Mouse (Mus musculus) heart, postnatal 36 days (tissue): Measurements from ENCODE around the gene Pcca. TPM values are rescaled to one million over a fixed set of nuclear protein-coding genes. Genes with fewer than 3 reads are reported as not detected.

ENCODE experiments used
- DNase-seq, 2 experiments: peaks; one replicate each; pipeline ENCODE4 v3.0.0; 2021 to 2022
- intact Hi-C: fragments of 180-260 bp; cut with DNase I; formaldehyde crosslinking; loops from one replicate; pipeline ENCODE4 v1.15.1; 2025
- total RNA-seq, 2 experiments: library from RNA; stranded (reverse); gene quantifications; 2 replicates each; pipeline ENCODE4 v1.2.3; 2021

Pcca gene
- 10 to 100 TPM; 89.7 to 93.4 TPM for total RNA-seq

DNA sequence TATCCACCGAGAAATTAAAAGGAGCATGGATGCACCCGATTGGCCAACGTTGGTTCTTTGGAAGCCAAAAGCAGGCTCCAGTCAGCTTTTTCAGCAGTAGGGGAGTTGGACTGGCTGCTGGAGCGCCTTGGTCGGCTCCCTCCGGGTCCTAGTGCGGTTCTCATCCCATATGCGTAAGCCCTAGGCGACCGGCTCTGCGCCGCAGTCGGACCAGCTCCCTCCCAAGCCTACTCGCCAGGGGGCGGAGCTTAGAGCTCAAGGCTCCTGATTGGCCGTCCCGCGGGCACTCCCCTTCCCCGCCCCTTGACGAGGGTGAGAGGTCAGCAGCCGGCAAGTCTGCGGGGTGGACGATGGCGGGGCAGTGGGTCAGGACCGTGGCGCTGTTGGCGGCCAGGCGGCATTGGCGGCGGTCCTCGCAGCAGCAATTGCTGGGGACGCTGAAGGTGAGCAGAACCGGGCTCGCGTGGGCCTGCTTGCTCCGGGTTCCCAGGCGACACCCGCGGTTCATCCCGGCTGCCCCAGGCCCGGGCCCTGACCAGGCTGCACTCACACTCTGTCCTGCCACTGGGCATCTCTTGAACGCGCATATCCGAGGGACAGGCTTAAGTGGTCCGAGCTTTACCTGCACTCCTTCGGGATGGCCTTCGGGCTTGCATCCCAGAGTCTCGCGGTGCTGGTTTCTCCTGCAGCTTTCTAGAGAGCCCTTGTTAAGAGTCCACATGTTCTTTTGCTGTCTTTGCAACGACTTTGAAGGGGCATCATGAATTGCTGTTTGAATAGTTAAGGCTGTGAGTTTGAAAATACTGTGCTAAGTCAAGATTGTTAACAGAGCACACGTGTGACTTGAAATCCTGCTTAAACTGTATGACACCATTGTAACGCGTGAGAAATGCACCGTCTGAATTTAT, at the start of gene Pcca:
Gene Pcca, plus strand, starts transcription at position 308 of the 908 bp plus-strand sequence.
- peak; percentile 98 for DNase-seq
- intact Hi-C loops: loop anchor here (5.0 kb wide), 1 partner anchor 47 kb away; no protein-coding TSS in a partner anchor

DNA sequence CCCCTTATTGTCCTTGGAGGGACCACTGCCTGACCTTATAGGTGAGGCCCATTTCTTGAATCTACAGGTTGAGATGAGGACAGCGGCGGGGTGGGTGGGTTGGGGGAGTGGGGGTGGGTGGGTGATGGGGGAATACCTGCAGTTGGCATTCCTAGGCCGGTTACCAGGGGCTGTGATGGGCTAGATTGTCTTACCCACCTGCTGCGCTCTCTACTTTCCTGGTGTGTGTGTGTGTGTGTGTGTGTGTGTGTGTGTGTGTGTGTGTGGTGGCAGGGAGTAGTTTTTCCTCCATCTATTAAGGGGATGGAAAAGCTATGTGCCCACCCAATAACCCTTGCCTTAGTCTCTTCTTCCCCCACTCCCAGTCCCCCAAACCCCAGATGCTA, 49.7 kb upstream of the Pcca start:
- DNase-seq: no peak
- intact Hi-C loops: no loop called here

GRCm38 (mm10) chr14:122484844-122485551, 49.1 kb upstream of the Pcca start:
- no peak for DNase-seq
- intact Hi-C loops: loop anchor here (5.0 kb wide), 1 partner anchor 47 kb away; the partner anchor contains the start of gene Pcca

DNA sequence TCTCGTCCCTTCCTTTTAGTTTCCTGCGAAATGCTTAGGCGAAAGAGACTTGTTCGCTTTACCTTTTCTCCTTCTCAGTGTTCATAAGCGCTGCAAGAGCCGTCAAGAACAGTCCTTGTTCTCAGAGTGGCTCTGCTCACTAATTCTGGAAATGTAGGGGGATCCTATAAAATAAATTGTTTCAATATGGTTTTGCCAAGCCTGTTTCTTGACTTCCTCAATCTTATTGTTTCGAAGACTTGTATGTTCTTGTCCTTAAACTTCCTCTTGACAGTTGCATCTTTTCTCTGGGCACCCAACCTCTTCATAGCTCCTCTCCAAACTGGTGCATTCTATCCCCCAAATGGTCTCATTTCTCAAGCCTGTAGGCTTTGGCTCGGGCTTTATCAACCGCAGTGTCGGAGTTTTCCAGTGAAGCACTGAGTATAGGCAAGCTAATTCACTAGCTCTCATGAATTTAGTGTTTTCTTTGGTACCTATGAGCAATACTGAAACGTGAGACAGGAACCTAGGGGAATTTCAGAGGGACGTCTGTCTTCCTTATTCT, 48.4 kb upstream of the Pcca start:
- intact Hi-C loops: loop anchor here (5.0 kb wide), 1 partner anchor 47 kb away; the partner anchor contains the start of gene Pcca
- DNase-seq: no peak

DNA sequence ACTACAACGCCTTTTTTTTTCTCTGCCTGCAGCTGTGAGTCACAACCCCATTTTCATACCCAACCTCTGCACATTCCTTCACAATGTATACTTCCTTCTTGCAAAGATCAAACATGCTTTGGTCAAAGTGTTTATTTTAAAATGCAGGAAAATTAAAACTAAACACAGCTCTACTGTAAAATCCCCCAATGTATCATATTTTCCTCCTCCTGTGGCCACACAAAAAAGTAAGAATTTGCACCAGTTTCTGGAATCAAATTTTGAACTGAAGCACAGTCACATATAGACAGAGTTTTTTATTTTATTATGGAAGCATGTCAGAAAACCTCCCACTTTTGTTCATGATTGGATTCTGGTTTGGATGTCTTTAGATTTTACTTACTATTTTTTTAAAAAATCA, 47.5 kb upstream of the Pcca start:
- intact Hi-C loops: loop anchor here (5.0 kb wide), 1 partner anchor 46 kb away; the partner anchor contains the start of gene Pcca
- no peak for DNase-seq

GRCm38 (mm10) chr14:122487366-122487765, 46.8 kb upstream of the Pcca start:
- DNase-seq: peak in 1 of 2 experiments; percentile 10
- intact Hi-C loops: loop anchor here (5.0 kb wide), 1 partner anchor 45 kb away; the partner anchor contains the start of gene Pcca

GRCm38 (mm10) chr14:122489041-122489440, 45.1 kb upstream of the Pcca start:
- DNase-seq: peak in 1 of 2 experiments; percentile 40
- intact Hi-C loops: loop anchor here (2.0 to 5.0 kb wide), 2 partner anchors 14 to 43 kb away; partner anchors contain the start of genes Pcca and Zic2

DNA sequence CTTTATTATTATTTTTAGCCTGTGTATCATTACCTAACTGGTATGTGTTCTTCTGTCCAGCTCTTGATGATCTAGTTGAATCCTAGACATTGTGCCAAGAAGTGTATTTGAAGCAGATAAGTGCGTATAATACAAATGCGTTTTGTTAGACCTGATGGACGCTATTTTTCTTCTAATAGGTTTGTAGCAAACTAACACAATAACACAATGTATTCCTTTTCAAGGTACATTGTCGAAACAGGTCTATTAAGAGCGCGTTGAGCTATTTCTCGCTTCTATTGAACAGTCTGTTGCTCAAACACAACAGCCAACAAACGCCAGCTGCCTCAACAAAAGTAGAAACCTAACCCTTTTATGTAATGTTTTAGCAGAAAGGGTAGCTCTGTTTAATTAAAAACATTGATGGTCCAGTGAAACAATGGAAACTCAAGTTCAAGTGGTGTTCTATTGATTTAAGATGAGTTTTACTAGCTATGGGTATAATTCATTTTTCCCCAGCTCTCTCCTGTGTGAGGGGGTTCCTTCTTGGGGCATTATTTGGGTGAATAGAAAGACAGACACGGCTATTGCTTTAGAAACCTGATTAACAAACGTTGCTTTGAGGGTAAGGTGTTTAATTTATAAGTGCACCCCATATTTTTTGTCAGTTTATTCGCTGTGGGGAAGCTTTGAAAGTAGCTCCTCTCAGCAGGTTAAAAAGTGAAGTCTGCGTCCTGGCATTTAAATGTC, 44.3 kb upstream of the Pcca start:
- DNase-seq: peak in 1 of 2 experiments; percentile 7
- intact Hi-C loops: loop anchor here (2.0 to 5.0 kb wide), 3 partner anchors 15 to 387 kb away; partner anchors contain the start of genes Pcca and Zic2

GRCm38 (mm10) chr14:122490441-122491328, 43.4 kb upstream of the Pcca start, which contains the start of gene Gm10837:
Gene Gm10837, plus strand, starts transcription at chr14:122490586.
- intact Hi-C loops: loop anchor here (5.0 kb wide), 1 partner anchor 387 kb away; no protein-coding TSS in a partner anchor
- DNase-seq: peak in 1 of 2 experiments; percentile 6

- intact Hi-C loops: loop anchor here (5.0 kb wide), 1 partner anchor 386 kb away; no protein-coding TSS in a partner anchor
- no peak for DNase-seq
Observed at GRCm38 (mm10) chr14:122491521-122491920, 42.6 kb upstream of the Pcca start.

DNA sequence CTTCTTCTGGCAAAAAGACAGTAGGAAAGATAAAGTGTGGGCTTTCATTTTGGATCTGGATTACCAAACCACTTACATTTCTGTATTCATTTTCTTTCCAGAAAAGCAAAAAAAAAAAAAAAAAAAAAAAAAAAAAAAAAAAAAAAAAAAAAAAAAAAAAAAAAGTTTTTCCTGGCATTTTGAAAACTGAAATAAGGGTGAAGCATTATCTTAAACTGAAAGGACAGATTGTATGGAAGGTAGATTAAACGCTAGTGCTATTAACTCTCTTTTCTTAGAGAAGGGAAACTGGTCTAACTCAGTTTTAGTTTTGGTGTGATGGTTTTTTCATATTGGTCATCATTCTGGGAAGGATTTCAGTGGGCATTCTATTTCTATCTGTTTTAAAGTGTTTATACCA, 42.1 kb upstream of the Pcca start:
- intact Hi-C loops: loop anchor here (5.0 kb wide), 1 partner anchor 385 kb away; no protein-coding TSS in a partner anchor
- DNase-seq: no peak

GRCm38 (mm10) chr14:122509058-122509457, 25.1 kb upstream of the Pcca start:
- intact Hi-C loops: loop anchor here (1.0 kb wide), 1 partner anchor 367 kb away; no protein-coding TSS in a partner anchor
- DNase-seq: no peak

GRCm38 (mm10) chr14:122511519-122511918, 22.6 kb upstream of the Pcca start:
- intact Hi-C loops: loop anchor here (10.0 kb wide), 1 partner anchor 287 kb away; no protein-coding TSS in a partner anchor
- DNase-seq: no peak

- no peak for DNase-seq
- intact Hi-C loops: loop anchor here (10.0 kb wide), 1 partner anchor 289 kb away; no protein-coding TSS in a partner anchor
Observed at GRCm38 (mm10) chr14:122513511-122514036, 20.6 kb upstream of the Pcca start.

DNA sequence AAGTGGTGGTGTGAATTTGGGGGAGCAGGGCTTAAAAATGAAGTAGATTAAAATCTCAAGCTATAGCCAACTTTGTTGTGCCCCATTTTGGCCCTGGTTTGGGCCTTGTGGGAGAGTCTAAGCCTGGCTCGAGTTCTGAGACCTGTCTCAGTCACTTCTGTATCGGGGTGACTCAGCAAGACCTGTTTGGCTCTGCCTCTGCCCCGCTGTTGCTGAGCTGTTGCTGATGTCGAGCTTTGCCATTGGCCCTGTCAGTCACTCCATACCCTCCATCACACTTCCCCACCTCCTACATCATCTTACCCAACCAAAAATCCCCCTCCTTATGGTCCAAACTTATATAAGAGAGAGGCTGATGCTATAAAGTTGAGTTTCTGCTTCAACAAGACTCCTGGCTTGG, 5.6 kb upstream of the Pcca start:
- intact Hi-C loops: no loop called here
- DNase-seq: no peak

- intact Hi-C loops: no loop called here
- no peak for DNase-seq
Observed at GRCm38 (mm10) chr14:122535986-122536385, 1.9 kb downstream of the Pcca start.

DNA sequence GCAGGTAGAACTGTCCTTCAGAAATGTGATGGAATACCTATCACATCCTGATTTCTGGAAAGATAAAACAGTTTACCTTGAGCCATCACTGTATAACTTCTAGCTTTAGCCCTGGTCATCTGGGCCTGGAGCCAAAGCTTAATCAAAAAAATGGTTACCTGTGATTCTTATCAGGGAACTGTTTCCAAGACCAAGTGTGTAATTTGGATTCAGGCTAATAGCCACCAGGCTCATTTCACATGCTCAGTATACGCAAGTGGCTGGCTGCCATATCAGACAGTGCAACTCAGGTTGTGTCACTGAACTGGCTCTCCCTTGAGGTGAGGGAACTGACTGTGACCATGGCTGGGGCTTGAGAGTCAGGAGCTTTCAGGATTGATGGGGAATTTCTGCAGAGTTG, 14.3 kb downstream of the Pcca start:
- DNase-seq: no peak
- intact Hi-C loops: no loop called here

- no peak for DNase-seq
- intact Hi-C loops: no loop called here
Observed at GRCm38 (mm10) chr14:122548905-122549304, 14.8 kb downstream of the Pcca start.
